Mouse (Mus musculus): ENCODE data around the gene Syngr3.

DNA sequence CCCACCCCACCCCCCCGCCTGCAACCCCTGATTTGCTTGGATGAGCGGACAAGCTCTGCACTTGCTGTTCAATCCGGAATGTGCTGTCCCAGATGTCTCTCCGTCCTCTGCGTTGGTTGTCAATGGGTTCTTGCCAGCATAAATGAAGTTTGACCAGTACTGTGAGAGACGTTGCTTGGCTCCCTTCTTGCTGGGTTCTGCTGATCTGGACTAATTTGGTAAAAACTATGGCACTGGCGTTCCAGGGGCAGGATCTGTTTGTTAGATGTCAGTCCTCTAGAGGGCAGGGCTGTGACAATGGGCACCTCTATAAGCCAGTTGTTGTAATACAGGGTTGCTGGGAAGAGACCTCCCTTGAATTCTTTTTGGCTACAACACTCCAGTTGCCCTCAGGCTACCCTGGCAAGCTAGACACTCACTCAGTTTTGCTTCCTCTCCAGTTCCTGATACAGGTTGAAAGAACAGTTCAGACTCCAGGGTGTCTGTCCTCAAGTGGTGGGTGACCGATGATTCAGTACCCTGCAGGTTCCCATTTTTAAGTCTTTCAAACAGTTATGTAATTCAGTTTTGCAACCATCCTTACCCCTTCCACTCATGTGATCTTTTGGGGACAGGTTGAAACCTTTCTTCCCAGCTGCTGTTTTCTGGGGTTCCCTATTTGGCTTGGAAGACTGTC lies 47.5 kb upstream of the Syngr3 start:
- TF ChIP-seq CTCF (IDR thresholded peaks at IDR 0.05; ENCODE audit: control insufficient read depth, insufficient read depth, insufficient replicate concordance, low read depth, low read length) = no peak
- TF ChIP-seq POLR2A (IDR thresholded peaks at IDR 0.05; ENCODE audit: control insufficient read depth, low read depth, low read length) = no peak

All from testis, adult 2 months (tissue).